Mouse (Mus musculus) gastrocnemius, adult 8-10 months (tissue): Measurements from ENCODE around the gene Pigyl. TPM values are rescaled to one million over a fixed set of nuclear protein-coding genes. Genes with fewer than 3 reads are reported as not detected.
A peak's percentile ranks its signal among the peaks of the same experiment; 100 is the strongest.
"Not testable (repeated sequence)": the region's sequence is repeated elsewhere in the genome, so short reads cannot be mapped to it uniquely, and the experiment has no call there.

Source experiments
- DNase-seq, 2 experiments: peaks; one replicate each; pipeline ENCODE4 v3.0.0; 2022; ENCODE audit warnings: low spot score in 2 of 2
- total RNA-seq, 4 experiments: library from RNA; stranded (reverse); gene quantifications; 2 replicates each; pipeline ENCODE4 v1.2.4; 2022

Pigyl gene
- total RNA-seq, 4 experiments from 2014 or later = 30.6 to 39.5 (median 34.8) TPM

DNA sequence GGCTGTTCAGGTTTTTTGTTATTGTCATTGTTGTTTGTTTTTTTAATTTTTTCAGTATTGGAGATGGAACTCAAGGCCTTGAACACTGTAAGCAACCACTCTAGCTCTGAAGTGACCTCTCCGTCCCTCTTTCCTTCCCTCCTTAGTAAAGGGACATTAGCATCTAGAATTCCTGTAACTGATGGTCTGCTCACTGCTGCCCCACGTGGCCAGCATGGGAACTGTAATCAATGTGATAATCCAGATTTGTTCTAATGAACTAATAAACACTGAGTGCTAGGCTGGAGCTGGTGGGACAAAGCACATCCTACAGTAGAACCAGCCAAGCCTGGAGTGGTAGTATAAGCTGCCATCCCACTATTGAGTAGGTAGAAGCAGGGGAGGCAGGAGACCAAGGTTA, 18.2 kb upstream of the Pigyl start:
- no peak for DNase-seq

DNA sequence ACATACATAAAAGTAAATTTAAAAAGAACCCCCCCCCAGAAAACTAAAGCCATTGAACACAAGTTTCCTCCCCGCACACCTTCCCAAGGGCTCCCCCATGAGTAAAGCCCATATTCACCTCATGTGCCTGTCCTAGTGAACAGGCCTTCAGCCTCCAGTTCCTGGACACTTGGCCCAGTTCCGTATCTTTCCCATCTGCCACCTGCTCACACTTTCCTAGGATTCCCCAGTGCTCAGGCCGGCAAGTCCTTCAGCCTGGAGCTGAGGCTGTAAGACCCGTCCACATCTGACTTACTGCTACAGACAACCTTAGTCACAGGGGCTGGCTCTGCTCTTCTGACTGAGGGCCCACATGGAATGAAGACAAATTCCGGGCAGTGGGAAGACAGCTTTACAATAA, 16.9 kb upstream of the Pigyl start:
- no peak for DNase-seq

DNA sequence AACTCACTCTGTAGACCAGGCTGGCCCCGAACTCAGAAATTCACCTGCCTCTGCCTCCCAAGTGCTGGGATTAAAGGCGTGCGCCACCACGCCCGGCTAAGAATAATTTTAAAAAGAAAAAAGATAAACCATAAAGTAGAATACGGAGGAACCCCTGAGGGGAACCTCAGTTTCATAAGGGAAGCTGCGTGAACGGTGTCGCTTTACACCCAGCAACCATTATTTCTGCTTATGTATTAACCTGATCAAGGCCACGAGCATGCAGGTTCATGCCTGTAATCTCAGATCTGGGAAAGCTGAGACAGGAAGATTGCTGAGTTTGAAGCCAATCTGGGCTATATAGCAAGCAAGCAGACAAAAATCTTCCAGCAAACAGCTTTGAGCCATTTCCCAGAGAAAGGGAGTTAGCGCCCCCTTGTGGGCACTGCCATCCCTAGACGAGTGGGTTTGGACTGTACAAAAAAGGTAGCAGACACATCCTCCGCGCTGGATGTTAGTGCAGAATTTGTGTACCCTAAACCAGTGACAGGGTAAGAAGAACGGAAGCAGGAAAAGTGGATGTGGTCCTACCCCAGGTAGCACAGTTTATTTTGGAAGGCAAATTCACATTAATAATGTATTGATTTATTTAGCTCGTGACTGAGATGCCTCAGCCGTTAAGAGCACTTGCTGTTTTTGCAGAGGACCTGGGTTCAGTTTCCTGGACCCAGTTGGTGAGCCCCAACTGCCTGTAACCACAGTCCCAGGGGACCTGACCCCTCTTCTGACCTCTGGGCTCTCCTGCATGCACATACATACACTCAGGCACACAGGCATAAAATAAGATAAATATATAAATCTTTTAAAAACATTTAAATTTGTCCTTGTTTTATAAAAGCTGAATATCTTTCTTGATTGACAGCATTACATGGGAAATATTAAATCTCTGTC, 13.3 kb upstream of the Pigyl start:
- DNase-seq = peak; percentile 67 to 69

DNA sequence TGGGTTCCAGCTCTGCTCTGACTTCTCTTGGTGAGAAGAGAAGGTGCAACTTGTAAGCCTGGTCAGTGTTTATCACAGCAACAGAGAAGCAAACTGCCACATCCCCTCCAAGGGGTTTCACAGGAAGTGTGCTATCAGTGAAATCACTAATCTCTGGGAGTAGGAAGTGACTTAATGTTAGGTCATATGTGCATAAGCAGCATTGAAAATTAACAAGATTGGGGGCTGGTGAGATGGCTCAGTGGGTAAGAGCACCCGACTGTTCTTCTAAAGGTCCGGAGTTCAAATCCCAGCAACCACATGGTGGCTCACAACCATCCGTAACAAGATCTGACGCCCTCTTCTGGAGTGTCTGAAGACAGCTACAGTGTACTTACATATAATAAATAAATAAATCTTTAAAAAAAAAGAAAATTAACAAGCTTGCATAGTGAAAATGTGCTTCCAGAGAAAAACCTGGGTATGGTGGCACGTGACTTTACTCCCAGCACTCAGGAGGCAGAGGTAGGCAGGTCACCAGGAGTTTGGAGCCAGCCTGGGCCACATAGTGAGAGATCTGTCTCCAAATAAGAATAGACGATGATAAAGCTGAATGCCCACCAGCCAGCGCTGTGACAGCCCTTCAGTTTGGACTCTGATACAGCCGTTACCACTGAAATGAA, 12.2 kb upstream of the Pigyl start:
- DNase-seq = no peak

DNA sequence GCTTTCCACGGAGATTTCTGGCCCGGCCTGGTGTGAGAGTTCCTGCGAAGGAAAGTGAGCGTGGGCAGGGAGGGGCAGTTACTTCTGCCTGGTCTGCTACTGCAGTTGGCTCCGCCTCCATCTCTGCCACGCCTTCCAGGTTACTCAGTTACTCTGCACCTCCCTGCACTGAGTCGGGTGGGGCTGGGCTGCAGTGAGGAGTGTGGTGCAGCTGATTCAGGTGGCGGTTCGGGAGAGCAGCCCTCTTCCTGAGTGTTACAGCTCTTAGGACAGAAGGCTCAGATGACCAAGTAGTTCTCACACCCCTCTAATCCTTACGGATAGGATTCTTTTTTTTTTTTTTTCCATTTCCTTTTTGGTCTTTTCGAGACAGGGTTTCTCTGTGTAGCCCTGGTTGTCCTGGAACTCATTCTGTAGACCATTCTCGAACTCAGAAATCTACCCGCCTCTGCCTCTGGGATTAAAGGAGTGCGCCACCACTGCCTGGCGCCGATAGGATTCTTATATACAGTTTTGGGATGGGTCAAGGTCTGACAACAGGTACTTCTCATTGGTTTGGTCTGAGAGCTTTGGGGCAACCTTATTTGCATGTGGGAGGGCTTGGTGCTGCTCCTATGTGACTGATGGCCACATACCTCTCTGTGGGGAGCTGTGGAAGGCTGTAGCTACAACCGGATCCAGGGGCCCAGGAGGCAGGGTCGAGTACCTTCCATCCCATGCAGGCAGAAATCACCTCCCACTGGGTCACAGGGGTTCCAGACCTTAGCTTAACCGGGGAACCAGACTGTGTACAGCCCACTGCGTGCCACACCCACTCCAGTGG, 7.0 kb upstream of the Pigyl start:
- DNase-seq = no peak

DNA sequence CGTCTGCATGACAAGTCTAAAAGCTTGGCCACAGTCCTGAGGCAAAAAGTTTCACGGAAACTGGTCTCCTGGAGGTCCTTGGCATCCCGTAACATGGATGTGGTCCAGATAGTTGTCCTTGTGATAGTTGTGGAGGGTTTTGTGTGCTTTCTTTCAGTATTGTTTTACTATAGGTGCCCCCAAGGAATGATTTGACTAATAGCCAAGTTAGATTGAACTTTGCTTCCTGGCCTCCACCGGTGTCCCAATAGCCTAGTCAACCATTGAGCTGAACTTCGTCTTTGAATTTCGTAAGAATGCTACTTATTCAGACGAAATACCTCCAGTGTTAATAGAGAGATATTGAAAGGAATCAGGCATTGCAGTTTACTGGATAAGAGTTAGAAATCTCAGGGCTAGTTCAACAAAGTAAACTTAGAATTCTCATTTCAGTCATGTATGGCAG, 6.4 kb upstream of the Pigyl start:
- not testable (repeated sequence) for DNase-seq

DNA sequence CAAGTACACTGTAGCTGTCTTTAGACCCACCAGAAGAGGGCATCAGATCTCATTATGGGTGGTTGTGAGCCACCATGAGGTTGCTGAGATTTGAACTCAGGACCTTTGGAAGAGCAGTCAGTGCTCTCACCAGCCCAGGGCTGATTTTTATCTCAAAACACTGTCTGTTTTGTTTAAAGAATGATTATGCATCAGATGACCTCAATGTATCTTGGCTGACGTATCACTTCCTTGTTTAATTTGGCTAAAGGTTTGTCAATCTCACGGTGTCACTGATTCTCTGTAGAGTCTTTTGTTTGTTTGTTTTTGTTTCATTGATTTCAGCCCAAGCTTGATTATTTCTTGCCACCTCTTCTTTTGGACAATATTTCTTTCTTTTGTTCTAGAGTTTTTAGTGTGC, 5.7 kb upstream of the Pigyl start:
- DNase-seq = no peak

DNA sequence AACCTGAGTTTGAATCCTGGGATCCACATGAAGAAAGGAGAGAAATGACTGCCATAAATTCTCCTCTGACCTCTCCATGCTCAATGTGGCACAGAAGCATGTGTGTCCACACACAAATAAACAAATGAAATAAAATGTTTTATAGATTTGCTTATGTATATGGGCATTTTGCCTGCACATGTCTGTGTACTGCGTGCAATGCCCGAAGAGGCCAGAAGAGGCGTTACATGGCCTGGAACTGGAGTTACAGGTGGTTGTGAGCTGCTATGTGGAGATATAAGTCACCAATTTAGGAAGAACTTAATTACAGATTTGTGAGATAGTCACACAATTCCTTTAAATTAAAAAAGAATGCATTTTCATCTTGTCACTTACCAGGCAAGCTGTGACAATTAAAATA, 2.8 kb upstream of the Pigyl start:
- DNase-seq = no peak

DNA sequence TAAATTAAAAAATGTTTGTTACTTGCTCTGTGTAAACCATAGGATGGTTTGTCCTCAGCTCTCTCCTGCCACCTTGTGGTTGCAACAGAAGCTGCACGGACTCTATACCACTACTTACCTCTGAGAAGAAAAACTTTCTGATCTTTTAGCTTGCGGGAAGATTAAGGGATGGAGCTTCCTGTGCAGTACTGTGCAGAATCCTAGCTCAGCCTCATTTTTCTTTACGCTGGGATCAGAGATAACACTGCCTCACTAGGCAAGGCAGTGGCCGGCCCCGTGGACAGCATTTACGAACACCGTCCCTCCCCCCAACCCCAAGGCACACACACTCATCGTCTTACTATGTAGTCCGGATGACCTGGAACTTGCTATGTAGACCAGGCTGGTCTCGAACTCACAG, 1.0 kb upstream of the Pigyl start:
- no peak for DNase-seq

DNA sequence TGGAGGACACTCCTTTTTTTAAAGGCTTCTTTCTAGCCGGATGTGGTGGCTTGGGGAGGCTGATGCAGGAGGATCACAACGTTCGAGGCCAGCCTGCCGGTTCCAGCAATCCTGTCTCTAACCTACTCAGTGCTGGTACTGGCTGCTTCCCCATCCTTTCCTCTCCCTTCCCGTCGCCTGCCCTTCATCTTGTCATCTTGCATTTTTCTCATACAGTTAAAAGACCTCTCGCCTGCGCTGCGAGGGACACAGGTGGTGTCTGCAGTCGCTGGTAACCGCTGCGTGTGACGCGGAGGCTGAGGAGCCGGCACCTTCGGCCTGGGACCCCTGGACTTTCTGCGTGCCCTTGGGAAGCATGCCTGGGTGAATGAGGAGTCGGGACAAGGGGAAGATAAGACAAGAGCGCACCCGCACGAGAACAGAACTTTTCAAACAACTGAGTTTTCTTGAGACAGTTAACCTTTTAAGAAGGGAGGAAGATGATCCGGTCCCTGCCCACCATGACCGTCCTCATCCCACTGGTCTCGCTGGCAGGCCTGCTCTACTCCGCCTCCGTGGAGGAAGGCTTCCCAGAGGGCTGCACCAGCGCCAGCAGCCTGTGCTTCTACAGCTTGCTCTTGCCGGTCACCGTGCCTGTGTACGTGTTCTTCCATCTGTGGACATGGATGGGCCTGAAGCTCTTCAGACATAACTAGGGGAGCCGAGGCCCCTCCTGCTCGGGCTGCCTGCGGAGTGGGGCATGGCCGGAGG, 1.0 kb downstream of the Pigyl start:
- no peak for DNase-seq

DNA sequence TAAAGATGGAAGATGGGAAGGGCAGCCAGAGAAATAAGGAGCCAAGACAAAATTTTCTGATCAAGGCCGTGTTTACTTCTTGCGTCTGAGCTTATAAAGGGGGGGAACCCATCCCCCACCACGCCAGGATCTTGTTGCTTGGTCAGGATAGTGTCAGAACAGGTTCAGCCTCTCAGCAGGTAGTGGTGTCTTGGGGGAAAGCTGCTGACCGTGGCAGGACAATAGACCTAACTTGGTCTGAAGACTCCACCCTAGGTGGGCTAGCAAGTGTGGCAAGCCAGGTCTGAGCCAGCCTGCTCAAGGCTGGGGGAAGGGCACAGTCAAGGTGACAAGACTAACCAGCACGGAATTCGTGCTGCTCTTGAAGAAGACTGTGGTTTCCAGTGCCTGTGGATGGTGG, 4.7 kb downstream of the Pigyl start:
- DNase-seq = no peak

DNA sequence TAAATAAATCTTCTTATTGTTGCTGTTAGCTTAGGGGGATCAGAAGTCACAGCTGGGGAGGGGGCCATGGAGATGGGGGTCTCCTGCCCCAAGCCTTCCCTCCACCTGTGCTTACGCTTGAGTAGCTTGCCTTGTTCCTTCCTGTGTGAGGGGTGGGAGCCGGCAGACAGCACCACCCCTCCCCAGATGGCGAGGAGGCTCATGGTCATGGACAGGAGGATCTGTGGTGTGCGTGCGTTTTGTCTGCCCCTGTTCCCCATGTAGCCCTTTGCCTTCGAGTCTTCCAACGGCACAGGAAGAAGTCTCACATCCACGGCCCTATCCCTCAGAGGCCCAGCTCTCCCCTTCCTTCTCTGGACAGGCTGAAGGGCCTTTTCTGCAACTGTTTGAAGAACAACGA, 5.7 kb downstream of the Pigyl start:
- no peak for DNase-seq

DNA sequence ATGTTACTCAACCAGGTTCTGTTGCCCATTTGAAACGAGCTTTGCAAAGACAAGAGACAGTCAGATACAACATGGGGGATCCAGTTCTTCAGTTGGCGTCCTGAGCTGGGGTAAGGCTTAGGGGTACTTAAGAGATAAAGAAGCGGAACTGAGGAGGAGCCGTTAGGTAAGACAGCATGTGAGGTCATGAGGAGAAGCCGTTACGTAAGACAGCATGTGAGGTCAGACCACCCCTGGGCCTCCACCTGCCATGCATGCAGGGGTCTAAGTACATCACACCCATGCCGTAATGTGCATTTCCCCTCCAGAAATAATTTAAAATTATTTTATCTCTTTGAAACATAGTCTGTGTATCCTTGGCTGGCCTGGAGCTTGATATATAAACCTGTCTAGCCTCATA, 6.3 kb downstream of the Pigyl start:
- no peak for DNase-seq

DNA sequence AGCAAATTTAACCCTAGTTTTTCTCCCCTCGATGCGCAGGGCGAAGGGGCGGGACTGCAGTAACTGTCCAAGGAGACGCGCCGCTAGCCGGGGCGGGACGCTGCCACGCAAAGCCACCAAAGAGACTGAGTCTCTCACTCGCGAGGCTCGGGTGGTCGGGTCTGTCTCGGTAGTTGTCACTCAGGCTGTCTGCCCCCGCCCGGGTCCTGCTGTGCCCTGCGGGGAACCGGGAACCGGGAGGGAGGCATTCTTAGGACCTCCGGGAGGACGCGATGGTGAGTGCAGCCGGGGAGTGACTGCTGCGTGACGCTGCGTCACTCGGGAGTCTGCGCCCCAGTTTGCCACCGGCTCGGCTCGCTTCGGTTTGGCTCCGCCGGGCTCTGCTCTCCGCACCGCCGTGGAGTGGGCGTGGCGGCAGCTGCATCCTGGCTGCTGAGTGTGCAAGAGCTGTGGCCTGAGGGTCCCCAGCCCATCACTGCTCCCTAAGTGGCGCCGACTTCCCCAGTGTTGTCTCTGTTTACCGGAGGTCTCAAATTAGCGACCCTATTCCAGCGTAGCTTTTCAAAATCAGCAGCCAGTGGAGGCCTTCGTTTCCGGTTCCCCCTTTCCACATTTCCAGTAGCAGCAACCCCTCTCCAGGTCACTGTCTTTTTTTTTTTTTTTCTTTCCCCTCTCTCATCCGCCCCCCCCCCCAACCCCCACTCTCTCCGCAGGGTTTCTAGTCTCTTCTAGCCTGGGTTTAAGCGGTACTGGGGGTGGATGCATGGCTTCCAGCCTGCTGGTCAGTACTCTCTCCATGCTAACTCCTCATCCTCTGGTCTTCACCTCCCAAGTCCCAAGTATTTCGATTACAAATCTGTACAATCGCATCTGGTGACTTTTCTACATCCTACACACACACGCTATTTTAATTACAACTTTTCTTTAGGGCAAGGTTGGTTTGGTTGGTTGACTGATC, 8.3 kb downstream of the Pigyl start:
- no peak for DNase-seq

DNA sequence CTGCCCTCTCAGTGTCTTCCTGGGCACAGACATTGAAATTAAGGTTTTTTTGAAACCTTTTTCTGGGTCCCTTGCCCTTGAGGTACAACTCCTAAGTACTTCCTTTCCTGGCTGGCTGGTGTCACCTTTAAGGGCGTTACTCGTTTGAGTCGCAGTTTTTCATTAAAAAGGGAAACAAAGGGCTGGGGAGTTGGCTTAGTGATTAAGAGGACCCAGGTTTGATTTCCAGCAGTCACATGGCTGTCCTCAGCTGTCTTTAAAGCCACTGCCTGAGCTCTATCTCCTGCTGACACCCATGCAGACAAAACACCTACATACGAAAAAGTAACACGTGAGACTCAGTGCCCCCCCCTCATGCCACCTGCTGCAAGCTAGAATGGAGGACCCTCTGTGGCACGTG, 9.3 kb downstream of the Pigyl start:
- DNase-seq = no peak

DNA sequence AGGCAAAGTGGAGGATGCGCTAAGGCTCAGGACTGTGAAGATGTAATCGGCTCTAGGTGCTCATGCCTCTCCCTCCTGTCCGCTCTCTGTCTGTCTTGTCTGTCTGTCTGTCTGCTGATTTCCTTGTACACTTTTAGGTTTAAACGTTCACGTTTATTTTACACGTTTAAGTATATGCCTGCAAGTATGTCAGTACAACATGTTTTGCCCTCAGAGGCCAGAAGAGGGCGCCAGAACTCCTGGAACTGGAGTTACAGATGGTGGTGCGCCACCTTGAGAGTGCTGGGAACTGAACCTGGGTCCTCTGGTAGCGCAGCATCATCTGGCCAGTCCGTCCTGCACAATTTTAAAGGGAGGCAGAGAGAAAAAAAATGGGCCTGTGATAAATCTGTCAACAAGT, 10.0 kb downstream of the Pigyl start:
- no peak for DNase-seq

DNA sequence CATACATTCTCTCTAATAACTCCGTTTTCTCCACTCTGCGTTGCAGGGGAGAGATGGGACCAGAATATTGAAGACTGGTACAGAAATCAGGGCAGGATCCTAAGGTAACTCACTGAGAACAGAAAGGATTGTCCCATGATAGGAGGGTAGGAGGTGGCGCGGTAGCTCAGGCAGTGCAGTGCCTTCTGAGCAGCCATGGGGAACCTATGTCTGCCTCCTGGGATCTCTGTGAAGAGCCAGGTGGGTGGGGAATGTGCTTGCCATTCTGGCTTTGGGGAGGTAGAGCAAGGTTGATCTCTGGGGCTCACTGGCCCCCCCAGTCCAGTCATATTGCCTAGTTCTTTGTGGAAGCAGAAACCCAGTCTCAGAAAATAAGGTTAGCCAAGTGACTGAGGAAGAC, 11.1 kb downstream of the Pigyl start:
- no peak for DNase-seq

DNA sequence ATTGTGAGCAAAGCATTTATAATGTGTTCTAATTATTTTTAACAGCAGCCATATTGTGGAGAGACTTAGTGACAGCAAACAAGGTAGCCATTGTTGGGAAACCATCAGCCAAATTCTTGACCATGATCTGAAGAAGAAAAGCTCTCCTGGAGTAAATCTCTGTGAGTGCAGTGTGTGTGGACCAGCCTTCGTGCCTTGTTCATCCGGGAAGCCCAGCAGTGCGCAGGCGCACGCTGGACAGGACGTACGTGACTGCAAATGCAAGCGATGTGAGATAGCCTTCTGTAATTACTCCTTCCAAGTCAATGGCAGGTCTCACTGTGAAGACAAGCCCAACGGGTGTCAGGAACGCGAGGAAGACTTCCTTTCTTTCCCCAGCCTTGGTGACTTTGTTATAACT, 12.7 kb downstream of the Pigyl start:
- DNase-seq = no peak

DNA sequence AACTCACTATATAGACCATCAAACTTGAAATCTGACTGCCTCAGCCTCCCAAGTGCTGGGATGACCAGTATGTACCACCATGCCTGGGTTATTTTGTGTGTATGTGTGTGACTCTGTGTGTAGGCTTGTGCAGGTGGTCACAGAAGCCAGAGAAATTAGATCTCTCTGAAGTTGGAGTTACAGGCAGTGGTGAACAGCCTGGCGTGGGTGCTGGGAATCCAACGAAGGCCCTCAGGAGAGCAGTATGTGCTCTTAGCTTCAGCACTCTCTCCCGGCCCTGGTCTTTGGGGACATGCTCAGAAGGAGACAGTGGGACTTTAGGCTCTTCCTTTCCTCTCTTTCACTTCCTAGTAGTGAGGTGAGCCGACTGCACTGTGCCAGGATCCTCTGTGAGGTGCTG, 15.7 kb downstream of the Pigyl start:
- no peak for DNase-seq

DNA sequence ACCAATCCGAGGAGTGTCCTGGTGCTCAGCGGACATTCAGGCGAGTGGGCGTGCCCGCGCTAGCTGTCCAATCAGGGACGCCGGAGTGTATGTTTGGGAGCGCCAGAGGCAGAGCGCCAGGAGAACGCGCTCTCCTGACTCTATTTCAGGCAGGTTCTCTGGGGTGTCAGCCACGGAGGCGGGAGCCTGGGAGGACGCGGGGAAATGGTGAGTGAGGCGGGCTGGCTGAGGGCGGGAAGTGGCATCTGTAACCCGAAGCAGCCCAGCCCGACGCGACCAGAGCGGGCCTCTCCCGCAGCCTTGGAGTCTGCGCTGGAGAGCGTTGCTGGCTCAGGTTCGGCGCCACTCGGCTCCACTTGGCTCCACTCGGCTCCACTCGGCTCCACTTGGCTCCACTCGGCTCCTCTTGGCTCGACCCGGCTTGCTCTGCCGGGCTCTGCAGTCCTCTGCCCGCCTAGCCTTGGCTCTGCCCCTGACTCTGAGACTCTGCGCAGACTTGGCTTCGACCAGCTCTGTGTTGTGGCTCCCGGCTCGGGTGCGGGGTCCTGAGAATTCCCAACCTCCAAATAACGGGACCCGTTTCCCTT, 31.5 kb downstream of the Pigyl start, which contains the start of gene Zfp872:
Gene Zfp872, plus strand, starts transcription at position 66 of the 587 bp plus-strand sequence.
- no peak for DNase-seq
